Comparison of ENCODE assay signal across 8 mouse cellular contexts in the genomic region with DNA sequence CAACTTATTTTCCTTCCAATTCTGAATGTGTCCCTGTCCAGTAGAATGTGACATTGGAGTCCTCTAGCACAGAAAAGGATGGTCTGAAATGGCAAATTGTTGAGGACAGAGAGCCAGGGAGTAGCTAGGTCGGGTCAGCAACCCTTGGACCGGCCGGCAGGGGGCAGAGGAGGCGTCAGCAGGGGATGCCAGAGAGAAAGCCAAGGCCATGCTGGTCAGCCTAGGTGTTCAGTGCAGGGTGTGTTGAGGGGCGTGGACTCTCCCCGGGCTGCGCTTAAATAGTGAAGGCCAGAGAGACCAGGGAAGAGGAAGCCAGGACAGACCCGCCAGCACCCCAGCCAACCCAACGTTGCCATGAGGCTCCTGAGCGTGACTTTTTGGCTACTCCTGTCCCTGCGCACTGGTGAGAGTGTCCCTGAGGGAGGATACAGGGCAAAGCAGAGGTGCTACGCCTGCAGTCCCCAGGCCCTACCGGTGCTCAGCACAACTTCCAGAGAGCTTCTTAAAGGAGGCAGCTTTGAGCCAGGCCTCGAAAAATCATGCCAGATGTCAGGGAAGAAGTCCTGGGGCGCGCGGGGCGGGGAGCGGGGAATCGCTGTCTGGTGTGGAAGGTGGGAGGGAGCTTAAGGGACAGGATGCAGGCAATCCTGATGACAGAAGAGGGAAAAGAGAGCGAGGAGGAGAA. TPM values are rescaled to one million over a fixed set of nuclear protein-coding genes. Genes with fewer than 3 reads are reported as not detected.
DNase-seq lines count a peak whose midpoint lies in the region; ATAC-seq and TF ChIP-seq lines count a peak whose summit lies in the region.

A gene (plus strand): TSS at position 238 of the 685 bp plus-strand sequence.

- TF ChIP-seq POLR2A in heart, adult 2 months (IDR thresholded peaks at IDR 0.05; ENCODE audit: insufficient read depth, low read depth, low read length) = no peak

- no peak for TF ChIP-seq EP300 in heart, adult 2 months (IDR thresholded peaks at IDR 0.05; ENCODE audit: insufficient read depth, low read depth, low read length)
- TF ChIP-seq EP300 in lung, postnatal 0 days (IDR thresholded peaks at IDR 0.05) = no peak

- no peaks in the 10 kb centered on the region for H3K36me3 ChIP-seq in heart, adult 2 months (ENCODE audit: control insufficient read depth, insufficient read depth, low read length)
- no peaks in the 10 kb centered on the region for H3K36me3 ChIP-seq in lung, postnatal 0 days (ENCODE audit: insufficient read depth, low read length)

- intact Hi-C loops in heart, adult 2 months (cut with DNase I) = loop anchor here (1.0 kb wide), 1 partner anchor 40 kb away; no protein-coding TSS in a partner anchor

- ATAC-seq in lung, postnatal 0 days = peak; percentile 85

- H3K9ac ChIP-seq in heart, adult 2 months (ENCODE audit: low read depth, low read length) = no peak within 1 kb of the TSS
- no peak within 1 kb of the TSS for H3K9ac ChIP-seq in lung, postnatal 0 days (replicated peaks; ENCODE audit: low read depth)

- no peak within 1 kb of the TSS for H3K4me3 ChIP-seq in heart, adult 2 months
- no peak within 1 kb of the TSS for H3K4me3 ChIP-seq in lung, postnatal 0 days (ENCODE audit: low read depth, low read length)

- no peaks in the 10 kb centered on the region for H3K79me2 ChIP-seq in heart, adult 2 months (replicated peaks; ENCODE audit: control insufficient read depth, insufficient read depth, low read length)

- no peak within 1 kb of the TSS for H3K4me2 ChIP-seq in lung, postnatal 0 days (replicated peaks; ENCODE audit: low read depth, low read length)

- peak; percentile 63 for DNase-seq in A20 (ENCODE audit: low read depth, low spot score)
- DNase-seq in R1 (ENCODE audit: low read depth, low spot score) = peak; percentile 75
- peak; percentile 64 to 77 for DNase-seq in cerebellum, postnatal 4 days (ENCODE audit: low spot score in 2 of 2)
- peak; percentile 52 to 78 for DNase-seq in heart, adult 2 months
- DNase-seq in kidney, adult 8-10 months = peak; percentile 57 to 81
- peak; percentile 81 for DNase-seq in lung, postnatal 0 days (ENCODE audit: low spot score)
- peak; percentile 15 for DNase-seq in retina, adult 2 months (ENCODE audit: low read depth, low spot score)
- peak; percentile 80 for DNase-seq in yolk sac, embryonic 10.5 days (ENCODE audit: low spot score)

- no peaks in the 10 kb centered on the region for H3K27me3 ChIP-seq in heart, adult 2 months (ENCODE audit: control insufficient read depth, insufficient read depth, low read length)
- H3K27me3 ChIP-seq in lung, postnatal 0 days (replicated peaks; ENCODE audit: insufficient read depth, low read length) = no peaks in the 10 kb centered on the region

- 33% methylated on average over 21 of the region's 21 CpGs for WGBS in heart, adult 2 months
- WGBS in lung, postnatal 0 days = 33% methylated on average over 21 of the region's 21 CpGs

- H3K4me1 ChIP-seq in heart, adult 2 months (ENCODE audit: control insufficient read depth, insufficient read depth, low read length) = no peaks in the 10 kb centered on the region
- H3K4me1 ChIP-seq in lung, postnatal 0 days (ENCODE audit: insufficient read depth, low read depth, low read length) = no peaks in the 10 kb centered on the region

- TF ChIP-seq CTCF in heart, adult 2 months (IDR thresholded peaks at IDR 0.05) = peak; percentile 88
- peak; percentile 91 for TF ChIP-seq CTCF in lung, postnatal 0 days (IDR thresholded peaks at IDR 0.05)

- no peaks in the 10 kb centered on the region for H3K9me3 ChIP-seq in lung, postnatal 0 days (ENCODE audit: low read length)

- no peak within 1 kb of the TSS for H3K27ac ChIP-seq in heart, adult 2 months
- H3K27ac ChIP-seq in lung, postnatal 0 days (ENCODE audit: low read length) = no peak within 1 kb of the TSS

RNA-seq across cellular contexts. Expression of the gene that starts here (rescaled TPM):
- not detected for total RNA-seq in heart, adult 2 months (2021)
- 0.23 TPM in 1 of 2 replicates, not detected in the other for polyA plus RNA-seq in heart, adult 2 months (2012; rRNA removed)
- polyA plus RNA-seq in lung, postnatal 0 days (2015; fragmentation: Nextera tagmentation; extraction: Ambion mirVana) = 0.04 TPM in 1 of 2 replicates, not detected in the other

Comparison
In these comparisons a context has a peak if more than half of its experiments do, and no peak if none do; other contexts are left out.
1. Peak in DNase-seq in heart, adult 2 months; RNA of the gene not detected or under 1 TPM.
2. Peak in DNase-seq and ATAC-seq in lung, postnatal 0 days; RNA of the gene not detected or under 1 TPM.
3. DNase-seq: peak in every context shown above with its lines; median percentile 81 in lung, postnatal 0 days; 80 in yolk sac, embryonic 10.5 days; 75 in R1; 70 in cerebellum, postnatal 4 days; 69 in kidney, adult 8-10 months; 65 in heart, adult 2 months; 63 in A20; 15 in retina, adult 2 months.